Mouse (Mus musculus): ENCODE results near the gene Camkmt. TPM values are rescaled to one million over a fixed set of nuclear protein-coding genes. Genes with fewer than 3 reads are reported as not detected.
A peak's percentile ranks its signal among the peaks of the same experiment; 100 is the strongest.

Gene Camkmt
- total RNA-seq (2017), result 0.87 and 3.7 TPM in 2 replicates

DNA sequence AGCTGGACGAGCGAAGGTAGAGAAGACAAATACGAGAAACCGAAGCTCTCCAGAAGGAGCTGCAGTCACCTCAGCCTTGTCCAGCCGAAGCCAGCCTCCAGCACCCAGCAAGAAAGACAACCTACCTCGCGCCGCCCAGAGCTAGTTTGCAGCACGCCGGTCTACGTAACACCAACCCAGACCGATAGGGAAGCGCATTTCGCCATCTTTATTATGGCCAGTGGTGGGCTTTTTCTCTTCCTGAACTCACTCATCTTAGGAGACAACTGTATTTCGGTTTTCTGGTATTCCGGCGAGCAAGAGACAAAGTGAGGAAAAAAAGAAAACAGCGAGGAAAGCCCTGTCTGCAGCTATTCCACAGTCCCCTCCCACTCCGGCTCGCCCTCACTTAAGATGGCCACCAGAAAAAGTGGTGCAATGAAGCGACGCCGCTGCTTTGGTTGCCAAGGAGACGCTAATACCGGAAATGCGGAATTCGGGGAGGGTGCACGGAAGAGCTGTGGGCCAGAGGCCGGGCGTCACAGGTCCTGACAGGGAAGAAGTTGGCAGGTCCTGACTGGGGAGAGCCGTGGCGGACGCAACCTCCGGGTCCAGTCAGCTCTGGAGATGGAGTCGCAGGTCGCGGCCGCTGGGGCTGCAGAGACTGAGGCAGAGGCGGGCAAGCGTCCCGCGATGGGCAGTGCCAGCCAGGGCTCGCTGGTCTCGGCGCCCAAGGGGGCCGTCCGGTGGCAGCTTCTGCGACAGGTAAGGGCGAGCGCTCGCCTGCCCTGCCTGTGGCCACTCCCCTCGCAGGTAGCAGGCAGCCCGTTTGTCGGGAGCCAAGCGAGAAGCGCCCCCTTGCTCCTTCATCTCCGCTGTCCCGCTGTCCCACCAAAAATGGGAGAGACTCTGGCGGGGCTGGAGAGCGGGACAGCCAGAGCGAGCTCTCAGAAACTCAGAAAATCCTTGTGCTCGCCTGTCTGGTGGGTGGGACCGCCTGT, at the start of gene Camkmt, which contains the start of gene Prepl:
TSS of gene Camkmt (plus strand) at position 433 of the 980 bp plus-strand sequence.
TSS of gene Prepl (minus strand) at position 122 of the 980 bp plus-strand sequence.
- ATAC-seq (replicated peaks; ENCODE audit: low read depth, poor library complexity, severe bottlenecking), result peak; percentile 95

DNA sequence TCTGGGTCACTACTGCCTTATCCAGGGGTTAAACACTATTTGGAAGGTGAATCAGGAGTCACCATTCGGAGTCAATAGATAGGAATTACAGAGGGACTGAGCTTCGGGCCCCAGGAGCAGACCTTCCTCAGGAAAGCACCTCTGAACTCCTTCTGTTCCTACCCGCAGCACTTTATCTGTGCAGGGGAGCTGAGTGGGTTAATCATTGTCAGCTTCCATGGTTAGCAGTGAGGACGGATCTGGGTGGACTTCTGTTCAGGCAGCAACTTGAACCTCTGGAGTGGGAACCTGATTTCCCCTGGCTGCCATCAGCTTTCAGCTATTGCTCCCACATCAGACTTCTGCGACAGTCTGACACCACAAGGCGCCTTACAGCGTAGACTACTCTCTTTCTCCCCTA, 49.4 kb upstream of the Camkmt start:
- no peak for ATAC-seq (replicated peaks; ENCODE audit: low read depth, poor library complexity, severe bottlenecking)

DNA sequence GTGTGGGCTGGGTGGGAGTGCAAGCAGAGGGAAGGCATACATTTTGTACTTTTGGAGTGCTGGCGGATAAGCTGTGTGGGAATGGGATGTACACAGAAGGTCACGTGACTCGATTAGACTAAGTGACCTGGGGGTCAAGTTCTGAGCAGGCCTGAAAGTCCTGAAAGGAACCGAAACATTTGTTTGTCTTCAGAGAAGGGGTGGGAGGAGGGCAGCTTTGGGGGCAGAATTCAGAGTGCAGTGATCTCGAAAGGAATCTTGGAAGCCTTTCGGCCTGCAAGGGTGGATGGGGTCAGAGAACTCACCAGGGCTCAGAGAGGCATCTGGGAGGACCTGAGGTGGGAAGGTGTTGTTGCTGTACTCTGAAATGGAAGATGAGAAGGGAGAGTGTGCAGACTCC, 47.9 kb upstream of the Camkmt start:
- ATAC-seq (replicated peaks; ENCODE audit: low read depth, poor library complexity, severe bottlenecking), result no peak

DNA sequence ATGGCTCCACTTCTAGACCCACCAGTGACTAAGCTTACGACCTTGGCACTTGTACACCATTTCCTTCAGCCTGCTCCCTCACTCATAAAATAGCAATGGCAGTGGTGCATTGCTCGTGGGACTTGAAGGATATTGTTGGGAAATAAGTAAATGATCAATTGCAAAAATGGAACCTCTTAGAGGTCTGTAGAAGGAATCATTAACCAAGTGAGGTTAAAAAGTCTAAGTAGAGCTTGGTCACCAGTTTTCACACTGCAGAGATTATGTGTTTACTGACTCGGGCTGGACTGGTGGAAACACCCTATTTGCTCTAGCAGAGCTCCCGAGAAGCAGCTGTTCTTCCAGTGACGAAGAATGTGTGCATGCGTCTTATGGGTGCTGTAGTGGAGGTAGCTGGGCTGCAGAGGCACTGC, 46.9 kb upstream of the Camkmt start:
- no peak for ATAC-seq (replicated peaks; ENCODE audit: low read depth, poor library complexity, severe bottlenecking)

DNA sequence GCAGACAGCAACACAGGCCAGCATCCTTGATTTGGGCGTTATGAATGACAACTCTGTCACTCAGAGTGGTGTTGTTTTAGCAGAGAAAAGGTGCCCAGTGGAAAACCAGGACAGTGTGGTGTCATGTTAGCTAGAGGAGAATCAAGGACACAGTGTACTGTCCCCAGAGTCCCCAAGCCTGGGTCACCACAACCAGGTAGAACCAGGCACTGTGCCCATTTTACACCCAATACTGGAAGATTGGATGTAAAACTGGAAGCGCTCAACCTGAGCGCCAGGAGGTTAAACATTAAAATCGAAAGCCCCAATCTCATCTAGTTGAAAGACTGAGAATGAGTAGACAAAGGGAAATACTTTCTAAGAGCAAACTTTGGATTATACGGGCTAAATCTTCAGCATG, 45.9 kb upstream of the Camkmt start:
- ATAC-seq (replicated peaks; ENCODE audit: low read depth, poor library complexity, severe bottlenecking), result no peak

DNA sequence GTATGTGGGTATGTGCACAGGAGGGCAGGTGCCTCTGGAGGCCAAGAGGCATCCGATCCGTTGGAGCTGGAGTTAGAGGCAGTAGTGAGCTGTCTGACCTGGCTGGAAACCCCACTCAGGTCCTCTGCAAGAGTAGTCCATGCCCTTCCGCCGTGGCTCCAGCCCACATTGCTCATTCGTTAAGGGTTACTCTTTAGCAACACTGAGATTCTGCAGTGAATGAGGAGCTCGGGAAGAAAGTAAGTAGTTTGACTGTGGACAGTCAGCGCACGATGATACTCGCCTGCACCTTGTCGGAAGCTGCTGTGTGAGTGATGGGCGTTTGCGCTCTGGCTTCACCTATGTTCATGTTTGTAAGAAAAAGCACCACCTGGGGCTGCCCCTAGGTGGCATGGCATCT, 45.2 kb upstream of the Camkmt start:
- no peak for ATAC-seq (replicated peaks; ENCODE audit: low read depth, poor library complexity, severe bottlenecking)

DNA sequence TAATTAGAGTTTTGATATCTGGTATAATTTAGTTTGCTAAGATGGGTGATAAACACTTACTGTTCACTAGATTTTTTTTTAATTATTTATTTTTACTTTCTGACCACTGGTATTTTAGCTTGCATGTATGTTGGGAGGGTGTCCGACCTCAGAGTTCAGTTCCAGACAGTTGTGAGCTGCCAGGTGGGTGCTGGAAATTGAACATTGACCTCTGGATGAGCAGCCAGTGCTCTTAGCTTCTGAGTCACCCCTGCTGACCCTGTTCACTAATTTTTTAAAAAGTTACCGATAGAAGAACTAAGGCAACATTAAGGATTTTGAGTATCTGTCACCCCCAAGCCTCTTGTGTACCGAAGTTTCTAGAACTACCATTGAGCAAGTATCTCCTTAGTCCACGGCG, 42.0 kb upstream of the Camkmt start:
- ATAC-seq (replicated peaks; ENCODE audit: low read depth, poor library complexity, severe bottlenecking), result no peak

DNA sequence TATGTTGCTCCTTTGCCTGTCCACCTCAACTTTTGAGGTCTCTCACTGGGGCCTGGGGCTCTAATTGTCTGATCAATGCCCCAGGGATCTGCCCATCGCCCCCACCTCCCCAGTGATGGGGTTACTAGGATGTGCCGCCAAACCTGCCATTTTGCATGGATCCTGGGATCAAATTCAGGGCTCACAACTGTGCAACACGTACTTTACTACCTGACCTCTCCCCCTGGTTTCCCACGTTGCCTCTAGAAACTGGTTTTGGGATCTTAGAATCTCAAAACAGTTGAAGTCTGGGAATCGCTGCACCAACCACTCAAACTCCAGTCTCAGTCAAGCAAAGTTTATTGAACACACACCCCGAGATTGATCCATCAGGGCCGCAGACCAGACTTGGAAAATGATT, 32.1 kb upstream of the Camkmt start:
- ATAC-seq (replicated peaks; ENCODE audit: low read depth, poor library complexity, severe bottlenecking), result no peak

DNA sequence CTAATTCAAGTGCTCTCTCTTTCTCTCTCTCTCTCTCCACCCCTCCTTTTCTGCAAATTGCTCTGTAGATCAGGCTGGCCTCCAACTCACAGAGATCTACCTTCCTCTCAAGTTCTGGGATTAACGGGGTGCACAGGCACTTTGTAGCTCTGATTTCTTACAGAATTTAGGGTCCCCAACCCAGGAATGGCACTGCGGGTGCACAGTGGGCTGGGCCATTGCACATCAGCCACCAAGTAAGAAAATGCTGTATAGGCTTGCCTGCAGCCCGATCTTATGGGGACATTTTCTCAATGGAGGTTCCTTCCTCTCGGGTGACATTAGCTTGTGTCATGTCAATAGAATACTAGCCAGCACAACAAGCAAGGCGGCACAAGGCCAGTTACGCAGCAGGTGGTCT, 31.2 kb upstream of the Camkmt start:
- ATAC-seq (replicated peaks; ENCODE audit: low read depth, poor library complexity, severe bottlenecking), result no peak

DNA sequence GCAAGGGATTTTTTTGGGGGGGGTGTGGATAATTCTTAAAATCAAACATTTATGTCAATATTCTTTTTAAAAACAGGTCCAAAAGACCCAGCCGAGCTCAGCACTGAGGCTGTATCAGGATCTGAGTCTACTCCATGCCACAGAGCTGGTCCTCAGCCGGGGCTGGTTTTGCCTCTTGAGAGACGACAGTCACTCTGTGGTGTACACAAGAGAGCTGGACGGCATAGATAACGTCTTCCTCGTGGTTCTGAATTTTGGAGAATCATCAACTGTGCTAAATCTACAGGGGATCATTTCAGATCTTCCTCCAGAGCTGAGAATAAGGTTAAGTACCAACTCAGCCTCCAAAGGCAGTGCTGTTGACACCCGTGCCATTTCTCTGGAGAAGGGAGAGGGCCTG, 26.8 kb upstream of the Camkmt start:
- no peak for ATAC-seq (replicated peaks; ENCODE audit: low read depth, poor library complexity, severe bottlenecking)

DNA sequence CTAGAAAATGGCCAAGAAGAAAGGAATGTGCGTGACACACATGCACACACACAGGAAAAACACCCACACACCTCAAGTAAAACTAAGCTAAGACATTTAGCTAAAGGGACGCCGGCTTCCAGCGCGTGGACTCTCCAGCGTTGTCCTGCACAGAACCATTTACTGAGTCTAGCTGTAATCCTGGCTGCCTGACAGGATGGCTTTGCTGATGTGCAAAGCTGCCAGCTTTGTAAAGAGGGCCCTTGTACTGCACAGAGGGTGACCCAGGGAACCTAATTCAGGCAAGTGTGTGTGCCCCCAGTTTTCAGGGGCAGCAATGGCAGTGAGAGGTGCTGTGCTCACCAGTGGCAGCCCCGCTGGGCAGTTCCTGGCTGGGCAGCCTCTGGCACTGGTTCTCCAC, 23.0 kb upstream of the Camkmt start:
- no peak for ATAC-seq (replicated peaks; ENCODE audit: low read depth, poor library complexity, severe bottlenecking)

DNA sequence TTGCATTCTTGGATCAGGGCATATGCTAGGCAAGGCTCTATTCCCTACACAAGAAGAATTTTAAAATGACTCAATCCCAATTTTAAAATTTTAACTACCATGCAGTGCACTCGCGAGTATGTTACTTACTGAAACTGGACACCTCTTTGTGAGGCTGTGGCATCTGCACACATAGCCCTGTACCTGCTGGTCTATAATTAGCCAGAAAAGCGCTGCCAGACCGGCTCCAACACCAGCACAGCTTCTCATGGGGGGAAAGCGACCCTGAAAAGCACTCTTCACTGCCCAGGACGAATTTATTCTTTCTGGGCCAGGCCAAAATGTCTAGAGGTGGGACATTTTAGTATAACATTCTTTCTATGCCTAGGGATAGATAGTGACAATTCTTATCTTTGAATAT, 19.7 kb upstream of the Camkmt start:
- no peak for ATAC-seq (replicated peaks; ENCODE audit: low read depth, poor library complexity, severe bottlenecking)

DNA sequence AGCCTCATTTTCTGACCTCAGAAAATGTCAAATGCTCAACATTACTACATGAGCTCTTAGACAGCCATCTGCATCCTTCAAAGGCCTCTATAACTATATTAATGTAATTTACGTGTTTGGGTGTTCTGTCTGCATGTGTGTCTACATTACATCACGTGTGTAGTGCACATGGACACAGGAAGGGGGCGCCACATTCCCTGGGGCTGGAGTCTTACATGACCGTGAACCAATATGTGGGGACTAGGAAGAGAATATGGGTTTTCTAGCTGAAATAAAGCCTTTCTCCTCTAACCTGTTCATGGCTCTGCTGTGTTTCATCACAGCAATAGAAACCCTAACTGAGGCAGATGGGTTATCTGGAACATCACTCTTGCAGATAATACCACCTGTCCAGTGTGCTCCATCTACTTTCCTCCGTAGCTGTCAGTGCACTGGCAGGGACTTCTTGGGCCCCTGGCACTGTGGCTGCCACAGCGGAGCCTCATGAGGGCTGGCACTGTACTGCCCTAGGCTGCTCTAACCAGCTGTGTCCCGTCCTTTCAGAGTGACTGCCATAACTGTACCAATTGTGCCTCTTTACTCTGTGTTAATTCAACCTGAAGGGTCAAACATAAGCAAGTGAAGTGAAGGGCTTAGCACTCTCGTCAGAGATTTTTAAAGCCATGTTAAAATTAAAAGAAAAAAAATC, 19.1 kb upstream of the Camkmt start:
- no peak for ATAC-seq (replicated peaks; ENCODE audit: low read depth, poor library complexity, severe bottlenecking)

DNA sequence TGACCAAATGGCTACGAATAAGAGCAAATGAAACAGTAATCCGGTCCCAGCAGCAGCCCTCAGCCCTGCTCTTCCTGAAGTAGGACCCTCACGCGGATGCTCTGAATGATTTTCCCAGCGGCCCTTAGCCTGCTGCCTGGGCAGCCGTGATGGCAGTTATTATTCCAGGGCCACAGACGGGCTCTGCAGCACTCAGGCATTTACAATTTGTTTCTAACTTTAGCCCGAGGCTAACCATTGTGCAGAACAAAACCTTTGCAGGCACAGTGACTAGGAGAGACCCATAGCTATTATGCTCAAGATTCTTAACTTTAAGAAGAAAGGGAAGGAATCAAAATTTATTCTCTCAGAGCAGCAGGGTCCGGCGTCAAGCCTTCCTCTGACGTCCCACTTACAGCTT, 18.0 kb upstream of the Camkmt start:
- no peak for ATAC-seq (replicated peaks; ENCODE audit: low read depth, poor library complexity, severe bottlenecking)

DNA sequence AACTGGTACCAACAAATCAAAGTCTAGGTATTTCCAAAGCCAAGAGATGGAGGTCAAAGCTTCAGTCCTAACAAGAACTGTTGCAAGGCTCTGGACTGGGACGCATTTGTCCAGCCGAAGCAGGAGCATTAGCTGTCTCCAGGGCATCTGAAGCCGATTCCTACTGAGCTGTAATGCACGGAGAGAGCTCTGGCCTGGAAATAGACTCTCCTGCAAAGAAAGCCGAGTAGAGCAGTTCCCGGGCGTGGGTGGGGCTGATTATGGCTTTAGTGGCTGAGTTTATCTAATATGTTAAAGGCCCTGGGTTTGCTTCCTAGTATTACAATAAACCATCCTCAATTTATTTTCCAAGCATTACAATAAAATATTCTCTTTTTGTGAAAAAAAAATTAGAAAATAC, 17.1 kb upstream of the Camkmt start:
- ATAC-seq (replicated peaks; ENCODE audit: low read depth, poor library complexity, severe bottlenecking), result no peak

DNA sequence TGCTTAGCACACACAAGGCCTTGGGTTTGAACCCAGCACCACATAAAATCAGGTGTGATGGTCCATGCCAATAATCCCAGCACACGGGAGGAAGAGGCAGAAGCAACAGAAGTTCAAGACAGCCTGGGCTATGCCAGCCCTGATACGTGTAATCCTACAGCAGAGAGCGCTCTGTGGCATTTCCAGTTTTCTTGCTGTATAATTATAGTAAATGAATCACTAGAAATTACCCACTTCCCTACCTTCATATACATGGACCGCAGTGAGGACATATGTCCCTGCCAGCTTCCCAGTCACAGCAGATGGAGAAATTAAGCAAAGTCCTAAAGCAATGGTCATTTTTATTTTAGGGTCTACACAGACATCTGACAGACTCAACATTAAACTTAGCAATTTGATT, 16.3 kb upstream of the Camkmt start:
- no peak for ATAC-seq (replicated peaks; ENCODE audit: low read depth, poor library complexity, severe bottlenecking)

DNA sequence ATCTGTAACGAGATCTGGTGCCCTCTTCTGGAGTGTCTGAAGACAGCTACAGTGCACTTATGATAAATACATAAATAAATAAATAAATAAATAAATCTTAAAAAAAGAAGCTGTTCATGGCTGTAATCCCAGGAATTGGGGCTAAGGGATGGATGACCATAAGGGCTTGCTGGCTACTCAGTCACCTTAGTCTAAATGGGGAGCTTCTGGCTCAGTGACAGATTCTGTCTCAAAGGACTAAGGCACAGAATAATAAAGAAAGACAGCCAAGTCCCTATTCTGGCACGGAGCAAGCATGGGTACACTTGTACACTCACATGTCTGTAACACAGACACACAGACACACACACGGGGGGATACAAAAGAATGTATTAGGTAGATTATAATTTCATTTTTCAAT, 11.1 kb upstream of the Camkmt start:
- no peak for ATAC-seq (replicated peaks; ENCODE audit: low read depth, poor library complexity, severe bottlenecking)

DNA sequence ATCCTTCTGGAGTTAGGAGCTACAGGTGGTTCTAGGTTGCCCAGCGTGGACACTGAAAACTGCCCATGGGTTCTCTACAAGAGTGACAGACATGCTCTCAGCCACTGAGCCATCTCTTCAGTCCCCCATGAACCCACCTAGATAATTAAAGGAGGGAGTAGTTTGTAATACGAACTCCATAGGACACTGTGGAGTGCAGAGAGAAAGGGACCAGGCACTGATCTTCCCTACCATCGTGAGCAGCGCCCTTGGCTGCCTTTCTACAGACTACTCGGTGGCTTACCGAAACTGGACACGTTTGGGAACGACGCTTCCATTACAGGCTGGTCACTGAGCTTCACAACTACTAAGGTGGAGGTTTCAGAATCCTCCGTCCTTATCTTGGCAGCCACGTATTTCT, 9.6 kb upstream of the Camkmt start:
- no peak for ATAC-seq (replicated peaks; ENCODE audit: low read depth, poor library complexity, severe bottlenecking)

DNA sequence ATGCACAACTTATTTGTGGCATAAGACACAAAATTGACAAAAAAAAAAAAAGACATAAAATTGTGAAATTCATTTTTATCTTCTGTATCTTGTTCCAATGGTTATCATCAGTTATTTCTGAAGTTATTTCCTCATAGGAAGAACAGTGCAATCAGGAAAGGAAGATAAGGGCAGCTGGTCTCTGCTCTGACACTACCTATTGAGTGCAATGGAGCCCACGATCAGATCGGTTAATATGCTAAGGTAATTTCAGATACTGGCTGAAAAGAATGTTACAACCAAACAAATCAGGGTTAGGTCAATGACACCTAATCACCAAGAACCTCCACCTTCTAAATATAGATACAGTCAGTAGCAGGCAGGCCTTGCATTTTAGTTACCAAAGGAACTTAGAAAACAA, 5.0 kb upstream of the Camkmt start:
- no peak for ATAC-seq (replicated peaks; ENCODE audit: low read depth, poor library complexity, severe bottlenecking)

DNA sequence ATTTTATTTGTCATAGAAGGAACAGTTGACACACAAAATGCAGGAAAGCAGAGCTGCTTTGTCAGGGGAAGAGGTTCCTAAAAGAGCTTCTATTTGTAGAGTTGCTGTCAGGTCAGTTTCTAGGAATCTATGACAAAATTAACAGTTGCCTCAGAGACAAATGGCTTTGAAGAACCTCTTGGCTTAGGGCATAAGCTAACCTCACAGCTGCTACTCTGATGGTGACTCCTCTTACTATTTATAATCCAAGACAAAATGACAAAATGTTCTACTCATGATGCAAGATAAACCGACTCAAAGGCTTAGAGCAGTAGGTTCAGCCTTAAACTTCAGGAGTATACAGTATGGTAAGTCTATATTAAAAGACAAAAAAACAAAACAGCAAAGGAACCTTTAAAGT, 3.9 kb upstream of the Camkmt start:
- ATAC-seq (replicated peaks; ENCODE audit: low read depth, poor library complexity, severe bottlenecking), result no peak

DNA sequence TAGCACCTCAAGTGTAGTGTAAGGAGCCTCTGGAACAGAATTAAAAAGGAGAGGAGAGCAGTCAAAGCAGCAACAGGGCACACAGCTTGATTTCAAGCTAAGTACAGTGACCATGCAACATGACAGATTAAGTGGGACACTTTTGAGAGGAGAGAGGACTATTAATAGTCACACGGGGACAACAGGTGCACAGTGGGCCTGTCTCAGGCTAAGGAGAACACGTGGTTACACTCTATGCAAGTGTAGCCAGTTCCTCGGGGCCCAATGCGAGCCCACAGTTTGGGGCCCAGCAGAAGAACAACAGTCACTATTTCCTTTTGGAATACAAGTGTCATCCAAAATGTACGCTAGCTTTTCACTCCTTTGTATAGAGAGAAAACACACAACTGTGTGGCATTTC, 2.8 kb upstream of the Camkmt start:
- no peak for ATAC-seq (replicated peaks; ENCODE audit: low read depth, poor library complexity, severe bottlenecking)

Data from common myeloid progenitor, adult 5-6 weeks (primary cell).